Mouse (Mus musculus) small intestine, adult 2 months (tissue): Measurements from ENCODE around the gene Mxi1.

Source experiments
- CTCF ChIP-seq: fragments of 200-500 bp; IDR thresholded peaks from 2 replicates; pipeline ENCODE4 v1.5.1; 2012; ENCODE audit warnings: low read depth, mild to moderate bottlenecking, control low read depth, inconsistent platforms, low read length, moderate library complexity, mixed read lengths; ENCODE audit not compliant: insufficient replicate concordance, insufficient read length; ENCODE audit errors: extremely low read depth
- POLR2A ChIP-seq: fragments of 200-500 bp; IDR thresholded peaks from 2 replicates; pipeline ENCODE4 v1.6.1; 2012; ENCODE audit warnings: low read depth, mild to moderate bottlenecking, control low read depth, inconsistent platforms, low read length, moderate library complexity

GRCm38 (mm10) chr19:53353864-53354263, 43.5 kb downstream of the Mxi1 start:
- TF ChIP-seq CTCF (no peak), POLR2A (no peak)
